Mouse (Mus musculus): ENCODE data around the gene Myh7. TPM values are rescaled to one million over a fixed set of nuclear protein-coding genes. Genes with fewer than 3 reads are reported as not detected.

Myh7 gene
- polyA plus RNA-seq, 1 experiment from 2014 or later = 0.16 TPM

- H3K9me3 ChIP-seq (replicated peaks; ENCODE audit: low read length) = no peaks in the 10 kb centered on the region
- peak overlapping the region; percentile 88 for H3K4me2 ChIP-seq (ENCODE audit: low read length)
- peak overlapping the region; percentile 48 for H3K4me3 ChIP-seq (replicated peaks; ENCODE audit: low read depth, low read length)
- peaks cover 22% of the 10 kb centered on the region for H3K4me1 ChIP-seq (replicated peaks; ENCODE audit: insufficient read depth, low read length)
- H3K9ac ChIP-seq (ENCODE audit: low read depth, low read length) = peak overlapping the region; percentile 80
- ATAC-seq (replicated peaks; ENCODE audit: low FRiP score, low read depth) (peak; percentile 85), DNase-seq (ENCODE audit: low spot score) (peak; percentile 95)
- no peak for TF ChIP-seq CTCF (IDR thresholded peaks at IDR 0.05; ENCODE audit: low read depth)
- H3K27me3 ChIP-seq (ENCODE audit: insufficient read depth, low read length) = no peaks in the 10 kb centered on the region
- H3K27ac ChIP-seq = peak overlapping the region; percentile 95
- WGBS = 1% methylated on average over 46 of the region's 58 CpGs
- H3K36me3 ChIP-seq (ENCODE audit: insufficient read depth, low read length) = no peaks in the 10 kb centered on the region
Measured at GRCm38 (mm10) chr14:54926401-54927158, 67.8 kb downstream of the Myh7 start.

- H3K4me2 ChIP-seq (ENCODE audit: low read length) = peak within 1 kb of the TSS; percentile 88
- DNase-seq (ENCODE audit: low spot score) (peak; percentile 75), ATAC-seq (replicated peaks; ENCODE audit: low FRiP score, low read depth) (peak; percentile 67)
- H3K36me3 ChIP-seq (ENCODE audit: insufficient read depth, low read length) = no peaks in the 10 kb centered on the region
- H3K9me3 ChIP-seq (replicated peaks; ENCODE audit: low read length) = no peaks in the 10 kb centered on the region
- no peak for TF ChIP-seq CTCF (IDR thresholded peaks at IDR 0.05; ENCODE audit: low read depth)
- 4% methylated on average over 57 of the region's 57 CpGs for WGBS
- peak within 1 kb of the TSS; percentile 80 for H3K9ac ChIP-seq (ENCODE audit: low read depth, low read length)
- H3K4me3 ChIP-seq (replicated peaks; ENCODE audit: low read depth, low read length) = peak within 1 kb of the TSS; percentile 48
- H3K27ac ChIP-seq = peak within 1 kb of the TSS; percentile 95
- H3K4me1 ChIP-seq (replicated peaks; ENCODE audit: insufficient read depth, low read length) = peaks cover 22% of the 10 kb centered on the region
- no peaks in the 10 kb centered on the region for H3K27me3 ChIP-seq (ENCODE audit: insufficient read depth, low read length)
Measured at GRCm38 (mm10) chr14:54925349-54926342, 68.8 kb downstream of the Myh7 start, which contains the start of gene Efs. TSS of gene Efs (minus strand) at chr14:54926126.

- Histone ChIP-seq H3K27ac (peak overlapping the region; percentile 95), H3K4me3 (replicated peaks; ENCODE audit: low read depth, low read length) (peak overlapping the region; percentile 48), H3K36me3 (ENCODE audit: insufficient read depth, low read length) (0 out of 2 replicates have a peak, but pooled peaks cover under 1% of the 10 kb centered on the region), H3K27me3 (ENCODE audit: insufficient read depth, low read length) (no peaks in the 10 kb centered on the region), H3K9ac (ENCODE audit: low read depth, low read length) (peak overlapping the region; percentile 80; the same call in 1 of the 2 replicates), H3K4me1 (replicated peaks; ENCODE audit: insufficient read depth, low read length) (peaks cover 22% of the 10 kb centered on the region), H3K9me3 (replicated peaks; ENCODE audit: low read length) (no peaks in the 10 kb centered on the region), H3K4me2 (ENCODE audit: low read length) (peak overlapping the region; percentile 88)
- DNase-seq (ENCODE audit: low spot score) (peak; percentile 89), ATAC-seq (replicated peaks; ENCODE audit: low FRiP score, low read depth) (peak; percentile 47)
- TF ChIP-seq CTCF (IDR thresholded peaks at IDR 0.05; ENCODE audit: low read depth) = no peak
- 31% methylated on average over 7 of the region's 7 CpGs for WGBS
Measured at GRCm38 (mm10) chr14:54924641-54925348, 69.6 kb downstream of the Myh7 start.

MicroRNAs within 50 kb of the gene (microRNA counts, 519-probe panel; counts per million panel counts)
- 330 counts per million, percentile 68 among the panel's probes with 10 or more counts for microRNA mmu-miR-208a
- 330 counts per million, percentile 68 among the panel's probes with 10 or more counts for microRNA mmu-miR-208b

Small RNA genes within 50 kb of the gene (microRNA-seq; reads per million reads assigned to microRNA genes)
- gene Mir208a (0.60 reads per million), gene Mir208b (1.6 reads per million)

Other genes with a start within 250 kb of the Myh7 start
- 25.4 and 25.7 TPM in 2 replicates for gene Slc7a8, start 212.7 kb downstream of the Myh7 start, polyA plus RNA-seq (2015; fragmentation: Nextera tagmentation; extraction: Ambion mirVana)
- gene Rnf212b, start 180.5 kb downstream of the Myh7 start, polyA plus RNA-seq (2015; fragmentation: Nextera tagmentation; extraction: Ambion mirVana) = 0.80 and 1.2 TPM in 2 replicates
- gene Homez, start 123.7 kb downstream of the Myh7 start, polyA plus RNA-seq (2015; fragmentation: Nextera tagmentation; extraction: Ambion mirVana) = 18.7 and 19.9 TPM in 2 replicates
- 3.1 and 4.2 TPM in 2 replicates for gene Ppp1r3e, start 117.1 kb downstream of the Myh7 start, polyA plus RNA-seq (2015; fragmentation: Nextera tagmentation; extraction: Ambion mirVana)
- gene Bcl2l2, start 111.2 kb downstream of the Myh7 start, polyA plus RNA-seq (2015; fragmentation: Nextera tagmentation; extraction: Ambion mirVana) = 5.3 and 5.6 TPM in 2 replicates
- gene Gm20521, start 111.2 kb downstream of the Myh7 start, polyA plus RNA-seq (2015; fragmentation: Nextera tagmentation; extraction: Ambion mirVana) = 1.7 and 2.5 TPM in 2 replicates
- gene Pabpn1, start 102.1 kb downstream of the Myh7 start, polyA plus RNA-seq (2015; fragmentation: Nextera tagmentation; extraction: Ambion mirVana) = 113 and 123 TPM in 2 replicates
- 39.9 and 48.1 TPM in 2 replicates for gene Slc22a17, start 81.5 kb downstream of the Myh7 start, polyA plus RNA-seq (2015; fragmentation: Nextera tagmentation; extraction: Ambion mirVana)
- gene Efs, start 68.5 kb downstream of the Myh7 start, polyA plus RNA-seq (2015; fragmentation: Nextera tagmentation; extraction: Ambion mirVana) = 15.0 and 16.0 TPM in 2 replicates
- 0.11 TPM in 1 of 2 replicates, not detected in the other for gene Il25, start 61.9 kb downstream of the Myh7 start, polyA plus RNA-seq (2015; fragmentation: Nextera tagmentation; extraction: Ambion mirVana)
- gene Cmtm5, start 58.4 kb downstream of the Myh7 start, polyA plus RNA-seq (2015; fragmentation: Nextera tagmentation; extraction: Ambion mirVana) = 1.9 and 2.1 TPM in 2 replicates
- 0.34 and 0.62 TPM in 2 replicates for gene Myh6, start 27.7 kb downstream of the Myh7 start, polyA plus RNA-seq (2015; fragmentation: Nextera tagmentation; extraction: Ambion mirVana)
- not detected in 2 replicates for gene Gm17428, start 17.7 kb downstream of the Myh7 start, polyA plus RNA-seq (2015; fragmentation: Nextera tagmentation; extraction: Ambion mirVana)
- 68.9 and 75.7 TPM in 2 replicates for gene Ngdn, start 20.8 kb upstream of the Myh7 start, polyA plus RNA-seq (2015; fragmentation: Nextera tagmentation; extraction: Ambion mirVana)
- gene Zfhx2, start 97.7 kb upstream of the Myh7 start, polyA plus RNA-seq (2015; fragmentation: Nextera tagmentation; extraction: Ambion mirVana) = 2.0 and 2.4 TPM in 2 replicates
- 20.8 and 21.6 TPM in 2 replicates for gene Thtpa, start 100.2 kb upstream of the Myh7 start, polyA plus RNA-seq (2015; fragmentation: Nextera tagmentation; extraction: Ambion mirVana)
- 15.8 and 16.8 TPM in 2 replicates for gene Ap1g2, start 112.0 kb upstream of the Myh7 start, polyA plus RNA-seq (2015; fragmentation: Nextera tagmentation; extraction: Ambion mirVana)
- 0.30 and 0.34 TPM in 2 replicates for gene Jph4, start 122.3 kb upstream of the Myh7 start, polyA plus RNA-seq (2015; fragmentation: Nextera tagmentation; extraction: Ambion mirVana)
- gene Dhrs2, start 227.4 kb upstream of the Myh7 start, polyA plus RNA-seq (2015; fragmentation: Nextera tagmentation; extraction: Ambion mirVana) = 0.09 TPM in 1 of 2 replicates, not detected in the other